Mouse (Mus musculus) bone marrow macrophage, adult 2 months (primary cell): ENCODE results near the gene Cox5b.

ENCODE experiments used
- CTCF ChIP-seq: IDR thresholded peaks from 2 replicates; pipeline ENCODE4 v1.5.1; 2012; ENCODE audit warnings: low read depth, mild to moderate bottlenecking, low read length, moderate library complexity
- POLR2A ChIP-seq: IDR thresholded peaks from 2 replicates; pipeline ENCODE4 v1.6.1; 2012; ENCODE audit warnings: mild to moderate bottlenecking, low read depth, low read length, borderline replicate concordance

GRCm38 (mm10) chr1:36656233-36656632 is 35.0 kb upstream of the Cox5b start:
- TF ChIP-seq POLR2A (no peak), CTCF (no peak)
